Mouse (Mus musculus): ENCODE measurements around the gene Rpl22l1.
"Not testable (repeated sequence)": the region's sequence is repeated elsewhere in the genome, so short reads cannot be mapped to it uniquely, and the experiment has no call there.

Rpl22l1 gene

GRCm38 (mm10) chr3:28805301-28806097 is at the start of gene Rpl22l1:
TSS of gene Rpl22l1 (plus strand) at chr3:28805436.
- DNase-seq (ENCODE audit: low spot score in 2 of 2), result peak; percentile 98 to 99

GRCm38 (mm10) chr3:28755477-28755876 is 49.8 kb upstream of the Rpl22l1 start:
- DNase-seq (ENCODE audit: low spot score in 2 of 2), result no peak

- no peak for DNase-seq (ENCODE audit: low spot score in 2 of 2)
Measured at GRCm38 (mm10) chr3:28761225-28761789, 43.9 kb upstream of the Rpl22l1 start.

GRCm38 (mm10) chr3:28766935-28767334 is 38.3 kb upstream of the Rpl22l1 start:
- DNase-seq (ENCODE audit: low spot score in 2 of 2), result no peak

GRCm38 (mm10) chr3:28768222-28768621 is 37.0 kb upstream of the Rpl22l1 start:
- no peak for DNase-seq (ENCODE audit: low spot score in 2 of 2)

GRCm38 (mm10) chr3:28772919-28773318 is 32.3 kb upstream of the Rpl22l1 start:
- not testable (repeated sequence) for DNase-seq (ENCODE audit: low spot score in 2 of 2)

- DNase-seq (ENCODE audit: low spot score in 2 of 2), result peak in 1 of 2 experiments; percentile 18
Measured at GRCm38 (mm10) chr3:28775361-28775760, 29.9 kb upstream of the Rpl22l1 start.

GRCm38 (mm10) chr3:28775958-28776357 is 29.3 kb upstream of the Rpl22l1 start:
- peak in 1 of 2 experiments; percentile 17 for DNase-seq (ENCODE audit: low spot score in 2 of 2)

GRCm38 (mm10) chr3:28776491-28776890 is 28.7 kb upstream of the Rpl22l1 start:
- DNase-seq (ENCODE audit: low spot score in 2 of 2), result no peak

GRCm38 (mm10) chr3:28780511-28780910 is 24.7 kb upstream of the Rpl22l1 start:
- DNase-seq (ENCODE audit: low spot score in 2 of 2), result no peak

GRCm38 (mm10) chr3:28780994-28781393 is 24.2 kb upstream of the Rpl22l1 start, which contains the start of gene Eif5a2:
TSS of gene Eif5a2 (plus strand) at chr3:28781276.
- peak; percentile 93 to 95 for DNase-seq (ENCODE audit: low spot score in 2 of 2)

GRCm38 (mm10) chr3:28781422-28781821 is 23.8 kb upstream of the Rpl22l1 start:
- no peak for DNase-seq (ENCODE audit: low spot score in 2 of 2)

- DNase-seq (ENCODE audit: low spot score in 2 of 2), result no peak
Measured at GRCm38 (mm10) chr3:28781848-28782247, 23.4 kb upstream of the Rpl22l1 start.

GRCm38 (mm10) chr3:28784176-28784575 is 21.1 kb upstream of the Rpl22l1 start:
- no peak for DNase-seq (ENCODE audit: low spot score in 2 of 2)

GRCm38 (mm10) chr3:28794835-28795234 is 10.4 kb upstream of the Rpl22l1 start:
- no peak for DNase-seq (ENCODE audit: low spot score in 2 of 2)

GRCm38 (mm10) chr3:28808039-28808643 is 2.9 kb downstream of the Rpl22l1 start:
- no peak for DNase-seq (ENCODE audit: low spot score in 2 of 2)

- no peak for DNase-seq (ENCODE audit: low spot score in 2 of 2)
Measured at GRCm38 (mm10) chr3:28811441-28811840, 6.2 kb downstream of the Rpl22l1 start.

GRCm38 (mm10) chr3:28814361-28814760 is 9.1 kb downstream of the Rpl22l1 start:
- no peak for DNase-seq (ENCODE audit: low spot score in 2 of 2)

- no peak for DNase-seq (ENCODE audit: low spot score in 2 of 2)
Measured at GRCm38 (mm10) chr3:28816010-28816540, 10.8 kb downstream of the Rpl22l1 start.

GRCm38 (mm10) chr3:28826272-28826671 is 21.0 kb downstream of the Rpl22l1 start:
- no peak for DNase-seq (ENCODE audit: low spot score in 2 of 2)

GRCm38 (mm10) chr3:28827605-28828004 is 22.4 kb downstream of the Rpl22l1 start:
- DNase-seq (ENCODE audit: low spot score in 2 of 2), result no peak

- no peak for DNase-seq (ENCODE audit: low spot score in 2 of 2)
Measured at GRCm38 (mm10) chr3:28829454-28829853, 24.2 kb downstream of the Rpl22l1 start.

Measured in spleen, postnatal 4 days (tissue).